Mouse (Mus musculus) bone marrow macrophage, adult 2 months (primary cell): Measurements from ENCODE around the gene Dgcr6.

Experiments used
- CTCF ChIP-seq: IDR thresholded peaks from 2 replicates; pipeline ENCODE4 v1.5.1; 2012; ENCODE audit warnings: low read depth, mild to moderate bottlenecking, low read length, moderate library complexity
- POLR2A ChIP-seq: IDR thresholded peaks from 2 replicates; pipeline ENCODE4 v1.6.1; 2012; ENCODE audit warnings: mild to moderate bottlenecking, low read depth, low read length, borderline replicate concordance

DNA sequence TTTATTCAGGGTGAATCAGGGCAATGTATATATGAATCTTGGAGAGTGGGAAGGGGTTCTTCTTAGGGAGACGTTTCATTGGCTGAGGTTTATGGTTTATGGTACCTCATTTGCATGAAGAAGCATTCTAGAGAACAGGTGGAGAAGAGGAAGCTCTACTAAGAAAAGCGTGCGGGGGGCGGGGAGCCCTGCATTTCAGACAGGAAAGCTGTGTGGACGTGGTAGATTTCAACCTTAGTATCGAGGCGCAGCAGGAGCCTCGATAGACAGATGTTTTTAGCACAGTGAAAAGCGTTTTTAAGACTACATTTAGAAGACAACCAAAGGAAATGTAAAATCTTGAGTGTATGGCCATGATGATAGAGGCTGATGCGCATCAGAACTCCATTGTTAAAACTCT is 6.6 kb downstream of the Dgcr6 start:
- TF ChIP-seq CTCF: no peak
- TF ChIP-seq POLR2A: no peak
